Mouse (Mus musculus): ENCODE measurements around the gene Set. TPM values are rescaled to one million over a fixed set of nuclear protein-coding genes. Genes with fewer than 3 reads are reported as not detected.

Set gene
- 190 and 269 TPM in 2 replicates for total RNA-seq (2014; rRNA removed)
- polyA plus RNA-seq (2015; fragmentation: Nextera tagmentation; extraction: Ambion mirVana): 302 and 345 TPM in 2 replicates

- no peak for TF ChIP-seq CTCF (IDR thresholded peaks at IDR 0.05)
- DNase-seq (ENCODE audit: low spot score) (peak; percentile 22), ATAC-seq (ENCODE audit: low FRiP score) (no peak)
- 0 out of 2 replicates have a peak, but pooled peaks cover 1% of the 10 kb centered on the region for H3K4me1 ChIP-seq (ENCODE audit: insufficient read depth, low read length)
- no peaks in the 10 kb centered on the region for H3K27me3 ChIP-seq (ENCODE audit: insufficient read depth, low read length)
- 55% methylated on average over 12 of the region's 12 CpGs for WGBS
- H3K9ac ChIP-seq (replicated peaks; ENCODE audit: low read length, poor library complexity, severe bottlenecking): no peak within 1 kb of the TSS
- H3K4me3 ChIP-seq (ENCODE audit: low read depth, low read length): no peak within 1 kb of the TSS
- no peaks in the 10 kb centered on the region for H3K9me3 ChIP-seq (ENCODE audit: low read length)
- H3K27ac ChIP-seq (ENCODE audit: low read depth, low read length): no peak within 1 kb of the TSS
- no peak within 1 kb of the TSS for H3K4me2 ChIP-seq (ENCODE audit: low read depth, low read length, poor library complexity, severe bottlenecking)
- no peaks in the 10 kb centered on the region for H3K36me3 ChIP-seq (ENCODE audit: insufficient read depth, low read length)
These were observed at the start of gene Set for GRCm38 (mm10) chr2:30057223-30057904. Set (plus strand) TSS chr2:30057378.

DNA sequence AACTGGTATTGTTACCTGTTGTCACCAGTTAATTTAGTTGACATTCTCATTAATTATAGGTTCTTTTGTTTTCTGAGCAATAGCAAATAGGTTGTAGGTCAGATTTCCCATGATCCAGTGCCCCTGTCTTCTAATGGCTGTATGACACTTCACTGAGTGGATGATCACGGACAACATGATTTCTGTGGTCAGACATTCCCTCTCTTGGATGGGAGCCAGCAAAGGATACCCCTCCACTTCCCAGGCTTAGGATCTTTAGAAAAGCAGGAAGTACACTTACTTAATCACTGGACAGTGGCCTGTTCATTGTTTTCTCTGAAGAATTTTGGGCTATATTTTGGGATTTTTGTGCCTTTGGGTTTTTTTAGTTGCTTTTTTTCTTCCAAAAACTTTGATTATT lies 48.1 kb upstream of the Set start:
- H3K4me1 ChIP-seq (ENCODE audit: insufficient read depth, low read length): no peaks in the 10 kb centered on the region
- TF ChIP-seq CTCF (IDR thresholded peaks at IDR 0.05): no peak

GRCm38 (mm10) chr2:30010840-30011281 lies 46.3 kb upstream of the Set start:
- WGBS: 81% methylated on average over 8 of the region's 8 CpGs
- no peak overlapping the region for H3K27ac ChIP-seq (ENCODE audit: low read depth, low read length)
- no peaks in the 10 kb centered on the region for H3K27me3 ChIP-seq (ENCODE audit: insufficient read depth, low read length)
- no peak overlapping the region for H3K9ac ChIP-seq (replicated peaks; ENCODE audit: low read length, poor library complexity, severe bottlenecking)
- H3K36me3 ChIP-seq (ENCODE audit: insufficient read depth, low read length): peaks cover 91% of the 10 kb centered on the region
- ATAC-seq (ENCODE audit: low FRiP score): no peak
- no peaks in the 10 kb centered on the region for H3K4me1 ChIP-seq (ENCODE audit: insufficient read depth, low read length)
- H3K4me3 ChIP-seq (ENCODE audit: low read depth, low read length): no peak overlapping the region
- no peak overlapping the region for H3K4me2 ChIP-seq (ENCODE audit: low read depth, low read length, poor library complexity, severe bottlenecking)
- peak; percentile 77 for DNase-seq (ENCODE audit: low spot score)
- TF ChIP-seq CTCF (IDR thresholded peaks at IDR 0.05): no peak
- no peaks in the 10 kb centered on the region for H3K9me3 ChIP-seq (ENCODE audit: low read length)

More for the DNA sequence above, 48.1 kb upstream of the Set start:
- peaks cover 90% of the 10 kb centered on the region for H3K36me3 ChIP-seq (ENCODE audit: insufficient read depth, low read length)
- H3K9ac ChIP-seq (replicated peaks; ENCODE audit: low read length, poor library complexity, severe bottlenecking): no peak overlapping the region
- DNase-seq (ENCODE audit: low spot score) (no peak), ATAC-seq (ENCODE audit: low FRiP score) (no peak)
- 64% methylated on average over 1 of the region's 1 CpGs for WGBS
- no peak overlapping the region for H3K4me3 ChIP-seq (ENCODE audit: low read depth, low read length)
- H3K9me3 ChIP-seq (ENCODE audit: low read length): no peaks in the 10 kb centered on the region
- no peaks in the 10 kb centered on the region for H3K27me3 ChIP-seq (ENCODE audit: insufficient read depth, low read length)
- no peak overlapping the region for H3K4me2 ChIP-seq (ENCODE audit: low read depth, low read length, poor library complexity, severe bottlenecking)
- no peak overlapping the region for H3K27ac ChIP-seq (ENCODE audit: low read depth, low read length)

DNA sequence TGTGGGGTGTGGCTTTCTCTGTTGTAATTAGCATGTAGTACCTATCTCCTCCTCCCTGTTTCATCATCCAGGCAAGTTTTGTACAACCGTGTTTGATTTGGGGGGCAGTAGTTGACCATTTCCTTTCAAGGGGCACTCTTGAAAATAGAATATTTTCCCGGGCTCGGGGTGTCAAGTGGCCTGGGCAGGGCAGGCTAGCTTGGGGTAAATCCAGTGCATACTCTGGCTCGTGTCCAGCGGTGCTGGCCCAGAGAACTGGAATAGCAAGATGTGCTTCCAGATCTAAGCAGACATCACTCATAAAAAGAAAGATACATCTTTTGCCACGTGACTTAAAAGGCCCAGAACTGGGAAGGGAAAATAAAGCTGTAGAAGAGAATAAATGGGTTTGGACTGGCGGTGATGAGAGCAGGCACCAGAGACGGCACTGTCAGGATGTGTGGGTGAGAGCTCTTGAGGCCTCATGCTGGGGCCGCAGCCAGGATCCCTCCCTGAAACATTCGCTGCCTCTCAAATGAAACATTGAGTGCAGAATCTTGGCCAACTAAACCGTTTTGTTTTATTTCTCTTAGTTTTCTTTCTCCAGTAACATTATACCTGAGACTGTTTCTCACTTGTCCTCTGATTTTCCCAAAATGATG lies 42.7 kb upstream of the Set start:
- ATAC-seq (ENCODE audit: low FRiP score) (no peak), DNase-seq (ENCODE audit: low spot score) (no peak)
- Histone ChIP-seq H3K4me1 (ENCODE audit: insufficient read depth, low read length) (no peaks in the 10 kb centered on the region), H3K9me3 (ENCODE audit: low read length) (no peaks in the 10 kb centered on the region), H3K36me3 (ENCODE audit: insufficient read depth, low read length) (peaks cover 83% of the 10 kb centered on the region), H3K27ac (ENCODE audit: low read depth, low read length) (no peak overlapping the region), H3K9ac (replicated peaks; ENCODE audit: low read length, poor library complexity, severe bottlenecking) (no peak overlapping the region), H3K4me3 (ENCODE audit: low read depth, low read length) (no peak overlapping the region), H3K27me3 (ENCODE audit: insufficient read depth, low read length) (no peaks in the 10 kb centered on the region), H3K4me2 (ENCODE audit: low read depth, low read length, poor library complexity, severe bottlenecking) (no peak overlapping the region)
- no peak for TF ChIP-seq CTCF (IDR thresholded peaks at IDR 0.05)
- WGBS: 87% methylated on average over 11 of the region's 11 CpGs

DNA sequence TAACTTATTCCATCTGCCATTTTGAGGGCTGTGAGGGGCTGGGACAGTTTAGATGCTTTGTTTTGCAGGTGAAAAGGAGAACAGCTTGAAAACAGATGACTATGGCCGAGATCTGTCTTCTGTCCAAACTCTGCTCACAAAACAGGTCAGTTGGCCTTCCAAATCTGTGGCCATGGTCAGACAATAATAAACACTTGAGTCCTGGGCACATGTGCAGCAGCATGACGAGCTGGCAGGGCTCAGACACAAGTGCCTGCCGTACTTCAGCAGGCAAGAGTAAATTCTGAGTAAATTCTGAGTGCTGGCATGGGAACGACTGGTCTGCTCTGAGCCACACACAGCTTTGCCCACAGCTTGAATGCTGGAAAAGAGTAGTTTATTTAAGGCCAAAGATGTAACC lies 31.7 kb upstream of the Set start:
- Histone ChIP-seq H3K9me3 (ENCODE audit: low read length) (no peaks in the 10 kb centered on the region), H3K4me3 (ENCODE audit: low read depth, low read length) (no peak overlapping the region), H3K27me3 (ENCODE audit: insufficient read depth, low read length) (no peaks in the 10 kb centered on the region), H3K36me3 (ENCODE audit: insufficient read depth, low read length) (peaks cover 95% of the 10 kb centered on the region), H3K27ac (ENCODE audit: low read depth, low read length) (no peak overlapping the region), H3K4me1 (ENCODE audit: insufficient read depth, low read length) (no peaks in the 10 kb centered on the region), H3K4me2 (ENCODE audit: low read depth, low read length, poor library complexity, severe bottlenecking) (no peak overlapping the region), H3K9ac (replicated peaks; ENCODE audit: low read length, poor library complexity, severe bottlenecking) (no peak overlapping the region)
- WGBS: 85% methylated on average over 4 of the region's 4 CpGs
- ATAC-seq (ENCODE audit: low FRiP score) (no peak), DNase-seq (ENCODE audit: low spot score) (no peak)
- TF ChIP-seq CTCF (IDR thresholded peaks at IDR 0.05): no peak

DNA sequence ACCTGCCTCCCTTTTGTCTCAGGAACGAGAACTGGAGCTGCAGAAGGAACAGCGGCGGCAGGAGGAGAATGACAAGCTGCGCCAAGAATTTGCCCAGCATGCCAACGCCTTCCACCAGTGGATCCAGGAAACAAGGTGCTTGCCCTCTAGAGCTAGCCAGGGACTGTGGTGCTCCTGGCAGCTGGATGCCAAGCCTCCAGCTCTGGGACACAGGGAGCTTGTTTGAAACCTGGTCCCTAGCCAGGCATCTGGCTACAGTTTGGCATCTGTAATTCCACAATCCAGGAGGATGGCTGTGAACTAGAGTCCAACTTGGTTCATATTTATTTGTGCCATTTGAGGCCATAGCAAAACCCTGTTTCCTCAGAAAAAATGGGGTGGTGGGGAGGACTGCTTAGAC lies 30.2 kb upstream of the Set start:
- H3K4me1 ChIP-seq (ENCODE audit: insufficient read depth, low read length): no peaks in the 10 kb centered on the region
- ATAC-seq (ENCODE audit: low FRiP score) (no peak), DNase-seq (ENCODE audit: low spot score) (peak; percentile 9)
- H3K9ac ChIP-seq (replicated peaks; ENCODE audit: low read length, poor library complexity, severe bottlenecking): no peak overlapping the region
- no peak overlapping the region for H3K4me2 ChIP-seq (ENCODE audit: low read depth, low read length, poor library complexity, severe bottlenecking)
- no peak overlapping the region for H3K4me3 ChIP-seq (ENCODE audit: low read depth, low read length)
- 84% methylated on average over 5 of the region's 5 CpGs for WGBS
- TF ChIP-seq CTCF (IDR thresholded peaks at IDR 0.05): no peak
- H3K27ac ChIP-seq (ENCODE audit: low read depth, low read length): no peak overlapping the region
- H3K27me3 ChIP-seq (ENCODE audit: insufficient read depth, low read length): no peaks in the 10 kb centered on the region
- no peaks in the 10 kb centered on the region for H3K9me3 ChIP-seq (ENCODE audit: low read length)
- H3K36me3 ChIP-seq (ENCODE audit: insufficient read depth, low read length): peaks cover 97% of the 10 kb centered on the region

Measured in midbrain, postnatal 0 days (tissue).